Mouse (Mus musculus) bone marrow, adult 2 months (tissue): ENCODE data around the gene Phgr1.

ENCODE experiments used
- CTCF ChIP-seq: fragments of 200-500 bp; IDR thresholded peaks from 2 replicates; pipeline ENCODE4 v1.5.1; 2011; ENCODE audit warnings: low read length, control low read depth; ENCODE audit not compliant: control insufficient read depth, insufficient read depth
- POLR2A ChIP-seq: fragments of 200-500 bp; IDR thresholded peaks from 2 replicates; pipeline ENCODE4 v1.6.1; 2011; ENCODE audit warnings: low read depth, mild to moderate bottlenecking, control low read depth, low read length, borderline replicate concordance; ENCODE audit not compliant: control insufficient read depth

- TF ChIP-seq CTCF (no peak), POLR2A (no peak)
Observed at GRCm38 (mm10) chr2:118775396-118775795, 2.8 kb downstream of the Phgr1 start.
